Mouse (Mus musculus) small intestine, adult 2 months (tissue): Measurements from ENCODE around the gene Vmn2r7. TPM values are rescaled to one million over a fixed set of nuclear protein-coding genes. Genes with fewer than 3 reads are reported as not detected.
A peak's percentile ranks its signal among the peaks of the same experiment; 100 is the strongest.
"Not testable (repeated sequence)": the region's sequence is repeated elsewhere in the genome, so short reads cannot be mapped to it uniquely, and the experiment has no call there.

Experiments used
- H3K27ac ChIP-seq: fragments of 200-500 bp; 2 replicates; pipeline ENCODE4 v1.5.1; 2012; ENCODE audit warnings: low read depth, low read length, control low read depth, inconsistent platforms; ENCODE audit not compliant: insufficient read depth
- H3K27me3 ChIP-seq: fragments of 200-500 bp; 2 replicates; pipeline ENCODE4 v1.6.1; 2012; ENCODE audit warnings: mild to moderate bottlenecking, moderate library complexity, low read length, inconsistent platforms; ENCODE audit not compliant: control insufficient read depth, insufficient read depth
- H3K36me3 ChIP-seq: fragments of 200-500 bp; 2 replicates; pipeline ENCODE4 v1.6.1; 2012; ENCODE audit warnings: mild to moderate bottlenecking, low read length, control low read depth, inconsistent platforms; ENCODE audit not compliant: control insufficient read depth, insufficient read depth
- H3K4me1 ChIP-seq: fragments of 200-500 bp; 2 replicates; pipeline ENCODE4 v1.6.1; 2012; ENCODE audit warnings: low read length, inconsistent platforms, mixed read lengths; ENCODE audit not compliant: control insufficient read depth, insufficient read depth, insufficient read length
- H3K4me3 ChIP-seq: fragments of 200-500 bp; 2 replicates; pipeline ENCODE4 v1.5.1; 2012; ENCODE audit warnings: low read depth, mild to moderate bottlenecking, control low read depth, inconsistent platforms, low read length, moderate library complexity
- CTCF ChIP-seq: fragments of 200-500 bp; IDR thresholded peaks from 2 replicates; pipeline ENCODE4 v1.5.1; 2012; ENCODE audit warnings: low read depth, mild to moderate bottlenecking, control low read depth, inconsistent platforms, low read length, moderate library complexity, mixed read lengths; ENCODE audit not compliant: insufficient replicate concordance, insufficient read length; ENCODE audit errors: extremely low read depth
- POLR2A ChIP-seq: fragments of 200-500 bp; IDR thresholded peaks from 2 replicates; pipeline ENCODE4 v1.6.1; 2012; ENCODE audit warnings: low read depth, mild to moderate bottlenecking, control low read depth, inconsistent platforms, low read length, moderate library complexity
- WGBS: fragments of 180-500 bp; shearing (Covaris S2); methylation state at CpG from one replicate; pipeline ENCODE4 v1.1.7; 2018; 5-methylcytosine and 5-hydroxymethylcytosine counted together
- polyA plus RNA-seq: library from polyadenylated mRNA; depleted of rRNA; stranded (reverse); fragments of >200 nt; gene quantifications from 2 replicates; pipeline ENCODE4 v1.2.3, GENCODE M21; 2012

Vmn2r7 gene
- polyA plus RNA-seq, 1 experiment: not detected

- Histone ChIP-seq H3K27ac (no peak overlapping the region), H3K27me3 (no peaks in the 10 kb centered on the region), H3K36me3 (no peaks in the 10 kb centered on the region), H3K4me3 (no peak overlapping the region), H3K4me1 (no peaks in the 10 kb centered on the region)
- 43% methylated on average over 6 of the region's 6 CpGs for WGBS
- TF ChIP-seq POLR2A (no peak), CTCF (0 out of 2 replicates have a peak, but pooled peaks have one; percentile 5)
These were observed 53.3 kb downstream of the Vmn2r7 start for GRCm38 (mm10) chr3:64791245-64791591.

- no peak overlapping the region for H3K27ac ChIP-seq
- H3K4me3 ChIP-seq: no peak overlapping the region
- 50% methylated on average over 10 of the region's 10 CpGs for WGBS
- H3K36me3 ChIP-seq: no peaks in the 10 kb centered on the region
- H3K4me1 ChIP-seq: no peaks in the 10 kb centered on the region
- TF ChIP-seq POLR2A (no peak), CTCF (peak; percentile 41; the same call in 1 of the 2 replicates)
- no peaks in the 10 kb centered on the region for H3K27me3 ChIP-seq
These were observed 53.9 kb downstream of the Vmn2r7 start for GRCm38 (mm10) chr3:64790509-64791244.

DNA sequence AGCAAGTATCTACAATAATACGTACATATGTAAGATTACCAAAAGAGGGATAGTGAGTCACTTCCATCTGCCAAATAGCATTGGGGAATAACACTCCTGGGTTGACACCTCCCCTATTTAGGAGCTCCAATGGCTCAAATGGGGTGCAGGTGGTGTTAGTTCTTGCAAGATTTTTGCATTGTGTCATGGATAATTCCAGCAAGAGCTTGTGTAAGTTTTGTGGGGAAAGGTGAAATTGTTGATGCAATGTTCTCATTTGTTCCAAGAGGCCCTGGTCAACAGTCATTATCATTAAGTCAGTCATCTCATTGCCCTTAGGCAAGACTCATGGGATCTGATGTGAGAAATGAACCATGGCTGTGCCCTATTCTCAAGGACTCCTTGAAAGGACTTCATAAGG, 61.7 kb downstream of the Vmn2r7 start:
- WGBS: 85% methylated on average over 1 of the region's 1 CpGs

GRCm38 (mm10) chr3:64772132-64772531, 72.4 kb downstream of the Vmn2r7 start:
- 47% methylated on average over 1 of the region's 1 CpGs for WGBS
- Histone ChIP-seq H3K4me1 (no peaks in the 10 kb centered on the region), H3K4me3 (no peak overlapping the region), H3K27ac (no peak overlapping the region), H3K27me3 (no peaks in the 10 kb centered on the region), H3K36me3 (no peaks in the 10 kb centered on the region)
- TF ChIP-seq POLR2A (no peak), CTCF (no peak)

More for the DNA sequence above, 61.7 kb downstream of the Vmn2r7 start:
- no peaks in the 10 kb centered on the region for H3K36me3 ChIP-seq
- H3K4me3 ChIP-seq: no peak overlapping the region
- H3K27ac ChIP-seq: no peak overlapping the region
- TF ChIP-seq POLR2A (no peak), CTCF (no peak)
- H3K4me1 ChIP-seq: no peaks in the 10 kb centered on the region
- H3K27me3 ChIP-seq: no peaks in the 10 kb centered on the region

DNA sequence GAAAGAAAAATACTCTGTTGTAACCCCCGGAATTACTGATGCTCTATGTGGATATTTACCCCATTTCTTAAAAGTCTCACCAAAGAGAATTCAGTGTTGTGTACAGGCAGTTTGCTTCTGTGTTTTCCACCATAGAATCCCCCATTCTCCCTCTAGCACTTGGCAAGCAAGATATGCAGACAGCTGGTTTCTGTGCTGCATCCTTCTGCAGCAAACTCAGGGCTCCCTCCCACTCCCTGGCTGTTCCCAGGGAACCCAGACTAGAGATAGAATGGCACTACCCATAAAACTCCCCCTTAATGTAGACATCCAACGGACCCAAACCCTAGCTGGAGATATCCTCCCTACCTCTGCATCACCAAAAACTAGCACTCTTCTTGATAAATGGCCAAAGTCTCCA, 88.4 kb downstream of the Vmn2r7 start:
- no peak overlapping the region for H3K27ac ChIP-seq
- WGBS: 55% methylated on average over 2 of the region's 2 CpGs
- H3K4me1 ChIP-seq: no peaks in the 10 kb centered on the region
- H3K4me3 ChIP-seq: no peak overlapping the region
- H3K27me3 ChIP-seq: no peaks in the 10 kb centered on the region
- H3K36me3 ChIP-seq: no peaks in the 10 kb centered on the region
- no peak for TF ChIP-seq POLR2A
- TF ChIP-seq CTCF: no peak

DNA sequence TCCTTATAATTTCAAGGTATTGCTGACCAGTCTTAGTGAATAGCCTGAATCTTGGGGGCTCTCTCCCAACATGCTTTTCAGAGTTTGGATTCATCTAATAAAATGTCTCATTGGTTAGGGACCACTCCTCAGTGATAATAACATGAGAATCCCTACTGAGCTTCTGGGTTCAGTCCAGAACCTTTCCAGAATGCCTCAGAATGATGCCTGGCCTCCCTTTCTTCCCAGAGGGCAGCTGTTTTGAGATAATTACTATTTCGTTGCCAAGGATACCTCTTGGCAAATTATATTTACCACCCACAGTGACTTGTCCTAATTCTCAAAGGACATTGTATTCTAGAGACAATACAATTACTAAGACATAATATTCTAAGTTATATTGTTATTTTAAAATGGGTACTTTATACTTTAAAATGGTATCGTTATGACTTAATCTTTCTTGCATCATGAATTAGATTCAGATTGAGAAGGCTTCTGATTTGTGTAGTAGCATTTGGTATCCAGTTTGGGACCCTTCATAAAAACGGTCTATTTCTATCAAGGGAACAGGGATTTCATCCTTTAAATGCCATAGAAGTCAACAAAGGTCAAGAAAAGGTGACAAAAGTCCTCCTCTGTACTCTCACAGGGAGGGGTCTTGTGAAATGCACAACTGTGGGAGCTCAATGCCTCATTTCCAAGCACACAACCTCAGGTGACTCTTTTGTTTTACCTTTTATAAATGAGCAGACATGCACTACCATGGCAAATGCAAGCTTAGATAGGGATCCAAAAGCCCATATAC, 117.2 kb downstream of the Vmn2r7 start:
- not testable (repeated sequence) for H3K27ac ChIP-seq, H3K27me3 ChIP-seq, H3K36me3 ChIP-seq, H3K4me3 ChIP-seq, H3K4me1 ChIP-seq
- 58% methylated on average over 3 of the region's 3 CpGs for WGBS

GRCm38 (mm10) chr3:64725736-64726135, 118.8 kb downstream of the Vmn2r7 start:
- not testable (repeated sequence) for H3K27ac ChIP-seq
- 79% methylated on average over 1 of the region's 1 CpGs for WGBS

GRCm38 (mm10) chr3:64676069-64676468, 168.5 kb downstream of the Vmn2r7 start:
- H3K36me3 ChIP-seq, H3K27me3 ChIP-seq, H3K4me1 ChIP-seq, H3K4me3 ChIP-seq, H3K27ac ChIP-seq: not testable (repeated sequence)
- WGBS: 76% methylated on average over 1 of the region's 1 CpGs

More at GRCm38 (mm10) chr3:64725736-64726135, 118.8 kb downstream of the Vmn2r7 start:
- H3K27me3 ChIP-seq, H3K4me3 ChIP-seq, H3K4me1 ChIP-seq, H3K36me3 ChIP-seq: not testable (repeated sequence)
